Mouse (Mus musculus) forebrain, embryonic 14.5 days (tissue): ENCODE measurements around the gene Il19. TPM values are rescaled to one million over a fixed set of nuclear protein-coding genes. Genes with fewer than 3 reads are reported as not detected.

ENCODE experiments used
- ATAC-seq: fragments of 200-750 bp; cut with Nextera tagmentation; 2 replicates; pipeline ENCODE4 v1.8.0; 2017; ENCODE audit warnings: mild to moderate bottlenecking, moderate library complexity
- DNase-seq: peaks from one replicate; pipeline ENCODE4 v3.0.0-alpha.2; 2015; ENCODE audit warnings: low spot score
- H3K27ac ChIP-seq: fragments of 300-500 bp; sonication (generic); 2 replicates; pipeline ENCODE4 v1.5.1; 2014; ENCODE audit warnings: low read depth, mild to moderate bottlenecking, control low read depth, low read length, moderate library complexity
- H3K27me3 ChIP-seq: fragments of 300-500 bp; sonication (generic); replicated peaks from 2 replicates; pipeline ENCODE4 v1.6.1; 2014; ENCODE audit warnings: low read length, control low read depth, mixed read lengths; ENCODE audit not compliant: control insufficient read depth, insufficient read depth
- H3K36me3 ChIP-seq: fragments of 300-500 bp; sonication (generic); 2 replicates; pipeline ENCODE4 v1.6.1; 2014; ENCODE audit warnings: low read length, control low read depth; ENCODE audit not compliant: control insufficient read depth, insufficient read depth
- H3K4me1 ChIP-seq: fragments of 300-500 bp; sonication (generic); 2 replicates; pipeline ENCODE4 v1.6.1; 2014; ENCODE audit warnings: antibody characterized with exemption, low read length, control low read depth; ENCODE audit not compliant: control insufficient read depth, insufficient read depth
- H3K4me2 ChIP-seq: fragments of 300-500 bp; sonication (generic); 2 replicates; pipeline ENCODE4 v1.6.1; 2014; ENCODE audit warnings: mild to moderate bottlenecking, control low read depth, low read length
- H3K4me3 ChIP-seq: fragments of 300-500 bp; sonication (generic); 2 replicates; pipeline ENCODE4 v1.5.1; 2014; ENCODE audit warnings: low read depth, low read length, control low read depth
- H3K9ac ChIP-seq: fragments of 300-500 bp; sonication (generic); 2 replicates; pipeline ENCODE4 v1.6.1; 2014; ENCODE audit warnings: mild to moderate bottlenecking, low read length, control low read depth, moderate library complexity
- H3K9me3 ChIP-seq: fragments of 300-500 bp; sonication (generic); replicated peaks from 2 replicates; pipeline ENCODE4 v1.6.1; 2016; ENCODE audit warnings: low read length, control low read depth, mixed read lengths; ENCODE audit not compliant: control insufficient read depth
- WGBS: fragments of 180-500 bp; shearing (Covaris S2); extraction: QIAGEN DNeasy Blood & Tissue Kit; methylation state at CpG from one replicate; pipeline ENCODE4 v1.1.7; 2014; 5-methylcytosine and 5-hydroxymethylcytosine counted together
- polyA plus RNA-seq: library from polyadenylated mRNA; unstranded; fragments of >200 nt; fragmentation: Nextera tagmentation; extraction: Ambion mirVana; gene quantifications from 2 replicates; pipeline ENCODE4 v1.2.1, GENCODE M21; 2014

Il19 gene
- polyA plus RNA-seq, 1 experiment from 2014 or later = not detected

DNA sequence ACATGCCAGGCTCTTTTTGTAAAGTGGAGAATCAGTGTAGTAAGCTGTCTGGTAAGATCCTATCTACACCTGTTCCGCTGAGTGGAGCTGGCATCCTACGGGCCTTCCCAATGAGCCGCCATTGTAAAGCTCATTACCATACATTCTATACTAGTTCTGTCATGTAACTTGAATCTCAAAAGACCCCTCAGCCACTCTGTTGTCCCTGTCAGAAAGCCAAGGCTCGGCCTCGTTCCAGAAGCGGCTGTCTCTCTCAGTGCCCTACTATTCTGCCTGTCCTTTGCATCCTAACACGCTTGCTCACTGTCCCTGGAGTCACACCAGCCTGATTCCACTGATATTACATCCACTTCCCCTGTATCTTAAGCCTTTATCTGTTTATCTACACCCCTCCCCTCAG lies 1.7 kb downstream of the Il19 start:
- Histone ChIP-seq H3K4me1 (no peaks in the 10 kb centered on the region), H3K9ac (no peak overlapping the region), H3K4me2 (no peak overlapping the region), H3K27me3 (no peaks in the 10 kb centered on the region), H3K36me3 (no peaks in the 10 kb centered on the region), H3K4me3 (no peak overlapping the region), H3K9me3 (no peaks in the 10 kb centered on the region), H3K27ac (no peak overlapping the region)
- ATAC-seq = peak; percentile 37; the same call in 1 of the 2 replicates
- peak; percentile 51 for DNase-seq
- 52% methylated on average over 7 of the region's 7 CpGs for WGBS

DNA sequence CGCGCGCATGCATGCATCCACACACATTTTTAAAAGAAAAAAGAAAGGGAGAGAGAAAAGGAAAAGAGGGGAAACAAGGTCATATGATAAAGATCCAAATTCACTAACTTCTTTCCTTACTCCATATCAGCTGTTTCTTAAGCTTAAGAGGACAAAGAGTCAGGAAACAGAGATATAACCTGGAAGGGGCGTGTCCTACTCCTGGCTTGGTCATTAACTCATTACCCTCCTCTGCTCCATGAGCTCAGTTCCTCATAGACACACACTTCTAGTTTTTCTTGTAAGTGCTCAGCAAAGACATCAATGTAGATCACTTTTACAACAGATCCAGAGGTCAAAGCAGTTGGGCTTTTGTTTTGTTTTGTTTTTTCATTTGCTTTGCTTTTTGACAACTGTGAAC lies 2.7 kb downstream of the Il19 start:
- Histone ChIP-seq H3K4me3 (no peak overlapping the region), H3K9ac (no peak overlapping the region), H3K36me3 (no peaks in the 10 kb centered on the region), H3K9me3 (no peaks in the 10 kb centered on the region), H3K27me3 (no peaks in the 10 kb centered on the region), H3K27ac (no peak overlapping the region), H3K4me2 (no peak overlapping the region), H3K4me1 (no peaks in the 10 kb centered on the region)
- ATAC-seq (no peak), DNase-seq (no peak)
- WGBS = 89% methylated on average over 4 of the region's 4 CpGs

DNA sequence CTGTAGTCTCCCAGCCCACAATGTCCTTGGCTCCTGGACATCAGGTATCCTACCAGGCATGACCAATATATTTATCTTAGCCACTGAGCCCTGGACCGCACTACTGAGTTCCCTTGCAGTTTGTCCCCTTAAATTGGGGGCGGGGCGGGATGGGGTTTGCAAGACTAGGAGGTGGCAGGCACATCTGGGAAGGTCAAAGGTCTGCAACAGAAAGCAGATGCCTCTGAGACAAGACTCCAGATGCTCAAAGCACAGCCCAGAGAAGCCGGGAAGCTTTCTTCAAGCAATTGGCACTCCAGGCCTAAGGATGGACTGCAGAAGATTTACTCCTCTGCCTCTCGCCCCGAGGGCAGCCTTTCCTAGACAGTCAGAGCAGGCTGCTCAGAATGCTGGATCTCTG lies 3.6 kb downstream of the Il19 start:
- Histone ChIP-seq H3K4me3 (no peak overlapping the region), H3K36me3 (no peaks in the 10 kb centered on the region), H3K9me3 (no peaks in the 10 kb centered on the region), H3K4me1 (no peaks in the 10 kb centered on the region), H3K27ac (no peak overlapping the region), H3K27me3 (no peaks in the 10 kb centered on the region), H3K9ac (no peak overlapping the region), H3K4me2 (no peak overlapping the region)
- DNase-seq (no peak), ATAC-seq (no peak)
- WGBS = 76% methylated on average over 6 of the region's 6 CpGs

DNA sequence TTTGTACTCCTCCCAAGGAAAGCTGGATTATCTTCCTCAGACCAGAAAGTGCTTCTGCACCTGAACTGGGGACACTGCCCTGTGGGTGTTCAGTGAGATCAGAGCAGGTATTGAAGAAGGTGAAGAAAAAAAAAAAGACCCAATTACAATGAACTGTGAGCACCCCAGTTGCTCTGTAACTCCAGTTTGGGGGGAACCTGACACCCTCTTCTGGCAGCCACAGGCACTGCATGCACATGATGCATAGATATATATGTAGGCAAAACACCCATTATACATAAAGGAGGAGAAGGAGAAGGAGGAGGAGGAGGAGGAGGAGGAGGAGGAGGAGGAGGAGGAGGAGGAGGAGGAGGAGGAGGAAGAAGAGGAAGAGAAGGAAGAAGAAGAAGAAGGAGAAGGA lies 13.4 kb downstream of the Il19 start:
- no peak for DNase-seq
- H3K27ac ChIP-seq = no peak overlapping the region
- no peaks in the 10 kb centered on the region for H3K9me3 ChIP-seq
- H3K27me3 ChIP-seq = no peaks in the 10 kb centered on the region
- H3K36me3 ChIP-seq = no peaks in the 10 kb centered on the region
- H3K4me1 ChIP-seq = no peaks in the 10 kb centered on the region
- ATAC-seq = no peak
- H3K4me2 ChIP-seq = no peak overlapping the region
- no peak overlapping the region for H3K4me3 ChIP-seq
- H3K9ac ChIP-seq = no peak overlapping the region

DNA sequence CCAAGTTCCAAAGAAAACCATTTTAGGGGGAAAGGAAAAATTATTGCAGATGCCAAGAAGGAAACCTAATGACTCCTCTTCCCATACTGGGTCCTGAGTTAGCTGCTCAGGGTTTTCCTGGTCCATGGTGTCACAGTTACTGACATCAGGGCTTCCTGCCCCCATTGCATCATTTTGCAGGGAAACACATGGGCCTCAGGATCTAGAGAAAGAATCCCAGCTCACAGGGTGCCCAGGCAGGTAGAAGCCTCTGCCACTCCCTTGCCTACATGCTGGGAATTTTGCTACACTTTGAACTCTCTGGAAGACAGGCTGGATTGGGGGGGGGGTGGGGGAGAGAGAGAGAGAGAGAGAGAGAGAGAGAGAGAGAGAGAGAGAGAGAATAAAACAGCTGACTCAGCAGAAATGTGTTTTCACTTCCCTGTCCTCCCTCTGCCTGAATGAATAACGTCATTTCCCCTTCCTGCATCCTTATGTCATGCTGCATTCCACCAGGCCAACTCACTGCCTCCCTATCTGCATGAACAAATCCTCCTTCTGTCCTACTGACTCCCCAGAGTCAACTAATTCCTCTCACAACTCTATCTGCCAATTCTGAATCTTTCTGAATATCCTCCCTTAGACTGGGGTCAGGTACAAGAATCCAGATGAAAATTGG lies 21.5 kb downstream of the Il19 start:
- Histone ChIP-seq H3K4me2 (no peak overlapping the region), H3K9ac (no peak overlapping the region), H3K36me3 (no peaks in the 10 kb centered on the region), H3K27me3 (no peaks in the 10 kb centered on the region), H3K9me3 (no peaks in the 10 kb centered on the region), H3K4me3 (no peak overlapping the region), H3K27ac (no peak overlapping the region), H3K4me1 (no peaks in the 10 kb centered on the region)
- DNase-seq (no peak), ATAC-seq (no peak)
- WGBS = 36% methylated on average over 1 of the region's 1 CpGs

DNA sequence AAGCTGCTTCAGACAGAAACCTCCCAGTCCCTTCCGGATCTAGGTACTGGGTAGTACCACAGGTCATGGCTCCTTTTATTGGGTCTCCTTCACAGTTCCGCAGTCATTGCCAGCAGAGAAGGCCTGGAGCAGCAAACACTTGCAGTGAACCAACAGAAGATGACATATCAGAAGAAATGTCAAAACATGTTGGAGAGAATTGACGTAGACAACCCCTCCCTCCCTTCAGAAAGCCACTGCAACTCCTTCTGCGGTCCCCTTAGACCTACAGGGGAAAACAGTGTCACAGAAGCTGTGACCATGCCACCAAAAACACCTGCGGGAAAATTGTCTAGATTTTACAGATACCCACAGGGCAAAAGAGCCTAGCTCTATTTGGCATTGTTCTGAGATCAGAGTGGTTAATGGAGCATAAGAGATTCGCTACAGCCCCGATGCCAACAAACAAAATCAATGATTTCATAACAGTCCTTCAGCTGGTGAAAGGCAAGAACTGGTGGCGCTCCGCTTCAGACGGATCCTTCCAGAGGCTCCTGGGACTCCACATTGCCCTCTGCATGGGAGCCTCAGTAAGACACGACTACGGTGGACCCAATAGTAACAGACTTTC lies 28.4 kb downstream of the Il19 start, which contains the start of gene Il20:
Gene Il20 (minus strand): TSS at position 51 of the 610 bp plus-strand sequence.
- 63% methylated on average over 12 of the region's 12 CpGs for WGBS

DNA sequence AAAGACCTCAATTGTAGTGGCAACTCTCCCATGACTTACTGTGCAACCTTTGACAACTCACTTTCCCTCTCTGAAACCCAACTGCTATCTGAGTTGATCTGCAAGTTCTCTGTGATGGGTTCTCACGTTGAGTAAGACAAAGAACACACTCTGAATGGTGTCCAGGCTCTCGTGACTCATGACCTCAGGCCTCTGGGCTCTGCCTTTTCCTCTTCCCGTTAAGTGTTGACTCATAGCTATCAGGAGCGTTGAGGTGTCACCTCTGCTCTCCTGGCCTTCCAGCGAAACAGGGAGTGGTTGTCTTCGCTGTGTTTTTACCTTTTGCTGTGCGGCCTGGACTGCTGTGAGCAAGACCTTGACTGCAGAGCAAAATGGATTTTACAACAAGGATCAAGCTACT lies 37.4 kb downstream of the Il19 start:
- no peaks in the 10 kb centered on the region for H3K9me3 ChIP-seq
- H3K9ac ChIP-seq = no peak overlapping the region
- no peak for DNase-seq
- 87% methylated on average over 7 of the region's 7 CpGs for WGBS
- no peak overlapping the region for H3K4me2 ChIP-seq
- ATAC-seq = no peak
- no peaks in the 10 kb centered on the region for H3K27me3 ChIP-seq
- no peak overlapping the region for H3K27ac ChIP-seq
- no peaks in the 10 kb centered on the region for H3K4me1 ChIP-seq
- H3K4me3 ChIP-seq = no peak overlapping the region
- H3K36me3 ChIP-seq = no peaks in the 10 kb centered on the region

More for the DNA sequence above, 28.4 kb downstream of the Il19 start, which contains the start of gene Il20:
- DNase-seq (no peak), ATAC-seq (no peak)
- Histone ChIP-seq H3K27me3 (no peaks in the 10 kb centered on the region), H3K4me3 (no peak within 1 kb of the TSS), H3K9ac (no peak within 1 kb of the TSS), H3K4me2 (no peak within 1 kb of the TSS), H3K36me3 (no peaks in the 10 kb centered on the region), H3K27ac (no peak within 1 kb of the TSS), H3K4me1 (no peaks in the 10 kb centered on the region), H3K9me3 (no peaks in the 10 kb centered on the region)

DNA sequence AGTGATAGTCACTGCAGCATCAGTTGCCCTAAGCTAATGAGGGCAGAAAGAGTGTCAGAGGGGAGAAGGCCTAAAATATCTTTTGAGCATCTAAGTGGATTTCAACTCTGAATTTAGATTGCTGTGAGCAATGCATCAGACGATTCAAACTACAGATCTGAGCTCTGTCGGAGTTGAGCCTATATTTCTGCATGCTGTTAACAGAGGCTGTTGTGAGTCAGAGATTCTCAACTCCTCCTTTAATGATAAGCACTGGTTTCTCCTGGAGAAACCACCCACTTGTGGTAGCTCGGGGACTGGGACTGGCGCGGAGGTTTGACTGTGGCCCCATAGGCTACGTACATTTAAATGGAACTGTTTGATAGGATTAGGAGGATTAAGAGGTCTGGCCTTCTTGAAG lies 45.4 kb downstream of the Il19 start:
- WGBS = 24% methylated on average over 6 of the region's 6 CpGs
- DNase-seq (no peak), ATAC-seq (no peak)
- Histone ChIP-seq H3K4me3 (no peak overlapping the region), H3K9ac (no peak overlapping the region), H3K27me3 (no peaks in the 10 kb centered on the region), H3K4me2 (no peak overlapping the region), H3K27ac (no peak overlapping the region), H3K36me3 (no peaks in the 10 kb centered on the region), H3K9me3 (no peaks in the 10 kb centered on the region), H3K4me1 (no peaks in the 10 kb centered on the region)

DNA sequence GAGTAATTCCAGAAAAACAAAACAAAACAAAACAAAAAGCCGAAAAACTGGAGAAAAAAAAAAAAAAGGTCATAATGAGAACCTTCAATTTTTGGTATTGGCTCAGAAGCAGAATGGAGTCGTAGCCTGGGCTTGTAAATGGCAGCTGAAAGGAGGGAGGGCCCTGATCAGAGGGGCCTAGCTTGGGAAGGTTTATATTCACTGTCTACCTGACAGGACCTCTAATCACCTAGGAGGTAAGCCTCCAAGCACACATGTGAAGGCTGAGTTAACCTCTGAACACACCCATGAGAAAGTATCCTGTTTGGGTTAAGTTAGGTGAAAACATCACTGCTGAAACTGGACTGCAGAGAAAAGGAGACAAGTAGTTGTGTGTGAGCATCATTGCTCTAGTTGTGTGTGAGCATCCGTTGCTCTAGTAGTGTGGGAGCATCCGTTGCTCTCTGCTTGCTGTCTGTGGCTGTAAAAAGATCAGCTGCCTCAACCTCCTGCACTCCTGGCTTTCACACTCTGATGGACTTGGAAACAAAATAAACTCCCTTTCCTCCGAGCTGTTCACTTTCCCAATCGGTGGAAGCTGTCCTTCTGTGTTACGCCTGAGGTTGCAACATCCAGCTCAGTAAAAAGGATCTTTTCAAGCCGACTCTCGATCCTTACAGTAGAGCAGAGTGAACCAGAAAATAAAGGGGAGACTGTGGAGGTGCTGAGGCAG lies 46.4 kb downstream of the Il19 start:
- ATAC-seq (no peak), DNase-seq (no peak)
- no peaks in the 10 kb centered on the region for H3K27me3 ChIP-seq
- no peak overlapping the region for H3K27ac ChIP-seq
- no peaks in the 10 kb centered on the region for H3K9me3 ChIP-seq
- no peak overlapping the region for H3K9ac ChIP-seq
- 67% methylated on average over 9 of the region's 9 CpGs for WGBS
- H3K4me2 ChIP-seq = no peak overlapping the region
- H3K36me3 ChIP-seq = no peaks in the 10 kb centered on the region
- H3K4me3 ChIP-seq = no peak overlapping the region
- H3K4me1 ChIP-seq = no peaks in the 10 kb centered on the region
